Mouse (Mus musculus) hindbrain, embryonic 12.5 days (tissue): ENCODE measurements around the gene Xrcc1. TPM values are rescaled to one million over a fixed set of nuclear protein-coding genes. Genes with fewer than 3 reads are reported as not detected.
A peak's percentile ranks its signal among the peaks of the same experiment; 100 is the strongest.

Source experiments
- ATAC-seq: fragments of 200-750 bp; cut with Nextera tagmentation; 2 replicates; pipeline ENCODE4 v1.8.0; 2017; ENCODE audit warnings: moderate TSS enrichment; ENCODE audit not compliant: low FRiP score
- H3K27ac ChIP-seq: fragments of 300-500 bp; sonication (generic); 2 replicates; pipeline ENCODE4 v1.5.1; 2016; ENCODE audit warnings: mild to moderate bottlenecking
- H3K27me3 ChIP-seq: fragments of 300-500 bp; sonication (generic); 2 replicates; pipeline ENCODE4 v1.6.1; 2016; ENCODE audit warnings: mild to moderate bottlenecking
- H3K36me3 ChIP-seq: fragments of 300-500 bp; sonication (generic); 2 replicates; pipeline ENCODE4 v1.6.1; 2016; ENCODE audit warnings: mild to moderate bottlenecking
- H3K4me1 ChIP-seq: fragments of 300-500 bp; sonication (generic); 2 replicates; pipeline ENCODE4 v1.6.1; 2016
- H3K4me2 ChIP-seq: fragments of 300-500 bp; sonication (generic); replicated peaks from 2 replicates; pipeline ENCODE4 v1.6.1; 2016; ENCODE audit warnings: mild to moderate bottlenecking
- H3K4me3 ChIP-seq: fragments of 300-500 bp; sonication (generic); 2 replicates; pipeline ENCODE4 v1.5.1; 2016; ENCODE audit warnings: mild to moderate bottlenecking
- H3K9ac ChIP-seq: fragments of 300-500 bp; sonication (generic); 2 replicates; pipeline ENCODE4 v1.6.1; 2016; ENCODE audit warnings: mild to moderate bottlenecking, moderate library complexity
- H3K9me3 ChIP-seq: fragments of 300-500 bp; sonication (generic); replicated peaks from 2 replicates; pipeline ENCODE4 v1.6.1; 2016; ENCODE audit warnings: mild to moderate bottlenecking
- WGBS: fragments of 180-500 bp; shearing (Covaris S2); methylation state at CpG from one replicate; pipeline ENCODE4 v1.1.7; 2016; 5-methylcytosine and 5-hydroxymethylcytosine counted together
- polyA plus RNA-seq: library from polyadenylated mRNA; unstranded; fragments of >200 nt; fragmentation: Nextera tagmentation; extraction: Ambion mirVana; gene quantifications from 2 replicates; pipeline ENCODE4 v1.2.1, GENCODE M21; 2016

The Xrcc1 gene
- 75.9 and 87.9 TPM in 2 replicates for polyA plus RNA-seq

DNA sequence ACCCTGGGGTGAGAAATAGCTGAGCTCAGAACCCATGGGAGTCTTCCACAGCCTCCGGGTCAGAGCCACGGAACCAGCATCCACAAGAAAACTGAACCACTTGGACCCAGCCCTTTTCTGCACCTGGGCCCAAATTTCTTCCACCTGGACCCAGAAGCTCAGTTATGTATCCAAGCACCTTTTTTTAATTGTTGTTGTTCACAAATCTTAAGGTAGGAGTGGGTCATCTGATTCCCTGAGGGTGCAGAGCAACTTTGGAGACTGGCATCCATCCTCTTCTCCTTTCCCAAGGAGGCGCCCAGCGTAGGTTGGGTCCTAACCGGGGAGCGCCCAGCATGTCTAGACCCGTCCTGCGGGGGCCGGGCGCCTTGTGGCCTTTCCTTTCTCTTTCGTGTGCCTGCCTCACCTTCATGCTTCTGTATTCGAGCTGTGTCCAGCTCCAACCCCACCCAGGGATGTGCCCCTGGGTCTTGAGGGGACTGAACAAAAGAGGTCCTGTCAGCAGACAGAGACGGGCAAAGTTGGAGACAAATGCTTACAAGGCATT lies at the start of gene Xrcc1, which contains the start of gene Pinlyp:
Gene Xrcc1 (plus strand): TSS at position 222 of the 547 bp plus-strand sequence.
Gene Pinlyp (minus strand): TSS at position 51 of the 547 bp plus-strand sequence.
- Histone ChIP-seq H3K27ac (peak within 1 kb of the TSS; percentile 58; the same call in 1 of the 2 replicates), H3K4me3 (peak within 1 kb of the TSS; percentile 71), H3K9ac (peak within 1 kb of the TSS; percentile 77), H3K36me3 (peaks cover 27% of the 10 kb centered on the region), H3K27me3 (no peaks in the 10 kb centered on the region), H3K9me3 (no peaks in the 10 kb centered on the region; the same call in 1 of the 2 replicates), H3K4me1 (peaks cover 15% of the 10 kb centered on the region), H3K4me2 (peak within 1 kb of the TSS; percentile 59)
- peak; percentile 7; the same call in 1 of the 2 replicates for ATAC-seq
- 37% methylated on average over 13 of the region's 13 CpGs for WGBS

GRCm38 (mm10) chr7:24499856-24500577 lies 46.1 kb upstream of the Xrcc1 start:
- WGBS, result 14% methylated on average over 43 of the region's 43 CpGs
- peaks cover 29% of the 10 kb centered on the region for H3K27me3 ChIP-seq
- H3K4me1 ChIP-seq, result peaks cover 26% of the 10 kb centered on the region
- no peaks in the 10 kb centered on the region for H3K9me3 ChIP-seq
- H3K4me3 ChIP-seq, result peak overlapping the region; percentile 17; the same call in 1 of the 2 replicates
- 0 out of 2 replicates have a peak overlapping the region, but pooled peaks have one; percentile 38 for H3K9ac ChIP-seq
- no peak; the same call in 1 of the 2 replicates for ATAC-seq
- peak overlapping the region; percentile 41 for H3K4me2 ChIP-seq
- no peak overlapping the region for H3K27ac ChIP-seq
- H3K36me3 ChIP-seq, result peaks cover 38% of the 10 kb centered on the region

DNA sequence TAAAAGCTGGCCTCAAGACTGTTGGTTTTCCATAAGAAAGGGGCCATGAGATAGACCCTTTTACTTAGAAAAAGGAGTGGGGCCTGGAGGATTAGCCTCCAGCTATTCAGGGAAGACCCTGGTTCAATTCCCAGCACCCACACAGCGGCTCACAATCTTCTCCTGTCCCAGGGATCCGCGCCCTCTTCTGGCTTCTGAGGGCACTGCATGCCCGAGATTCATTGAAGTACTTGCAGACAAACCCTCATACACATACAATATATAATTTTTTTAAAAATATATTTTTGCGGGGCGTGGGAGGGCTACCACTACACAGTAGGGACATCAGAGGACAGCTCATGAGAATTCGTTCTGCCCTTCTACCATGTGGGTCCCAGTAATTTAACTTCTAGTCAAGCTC lies 45.2 kb upstream of the Xrcc1 start:
- Histone ChIP-seq H3K27ac (no peak overlapping the region), H3K27me3 (peaks cover 29% of the 10 kb centered on the region), H3K4me3 (no peak overlapping the region), H3K4me1 (peaks cover 35% of the 10 kb centered on the region), H3K9ac (no peak overlapping the region), H3K9me3 (no peaks in the 10 kb centered on the region), H3K4me2 (no peak overlapping the region), H3K36me3 (peaks cover 36% of the 10 kb centered on the region)
- no peak for ATAC-seq
- WGBS, result 40% methylated on average over 7 of the region's 7 CpGs

DNA sequence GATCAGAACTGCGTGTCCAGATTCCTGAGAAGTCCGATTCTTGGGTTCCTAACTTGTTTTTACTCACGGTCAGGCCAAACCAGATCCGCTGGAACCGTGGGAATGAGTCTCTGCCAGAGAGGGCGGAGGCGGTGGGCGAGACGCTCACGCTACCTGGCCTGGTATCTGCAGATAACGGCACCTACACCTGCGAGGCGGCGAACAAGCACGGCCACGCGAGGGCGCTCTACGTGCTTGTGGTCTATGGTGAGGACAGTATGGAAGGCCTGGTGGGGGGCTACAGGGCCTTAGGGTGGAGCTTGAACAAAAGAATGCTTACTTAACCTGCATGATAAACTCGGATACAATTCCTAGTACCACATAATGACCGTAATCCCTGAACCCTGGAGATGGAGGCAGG lies 44.6 kb upstream of the Xrcc1 start:
- Histone ChIP-seq H3K9ac (no peak overlapping the region), H3K4me3 (no peak overlapping the region), H3K36me3 (peaks cover 36% of the 10 kb centered on the region), H3K4me2 (no peak overlapping the region), H3K27me3 (peaks cover 29% of the 10 kb centered on the region), H3K4me1 (peaks cover 40% of the 10 kb centered on the region), H3K9me3 (no peaks in the 10 kb centered on the region), H3K27ac (no peak overlapping the region)
- ATAC-seq, result no peak
- WGBS, result 51% methylated on average over 21 of the region's 21 CpGs

- Histone ChIP-seq H3K36me3 (peaks cover 32% of the 10 kb centered on the region), H3K9ac (no peak overlapping the region), H3K4me3 (no peak overlapping the region), H3K27me3 (peaks cover 15% of the 10 kb centered on the region), H3K27ac (no peak overlapping the region), H3K9me3 (no peaks in the 10 kb centered on the region), H3K4me1 (peaks cover 48% of the 10 kb centered on the region), H3K4me2 (no peak overlapping the region)
- ATAC-seq, result no peak
- 14% methylated on average over 6 of the region's 10 CpGs for WGBS
Measured at GRCm38 (mm10) chr7:24504004-24504403, 42.1 kb upstream of the Xrcc1 start.

DNA sequence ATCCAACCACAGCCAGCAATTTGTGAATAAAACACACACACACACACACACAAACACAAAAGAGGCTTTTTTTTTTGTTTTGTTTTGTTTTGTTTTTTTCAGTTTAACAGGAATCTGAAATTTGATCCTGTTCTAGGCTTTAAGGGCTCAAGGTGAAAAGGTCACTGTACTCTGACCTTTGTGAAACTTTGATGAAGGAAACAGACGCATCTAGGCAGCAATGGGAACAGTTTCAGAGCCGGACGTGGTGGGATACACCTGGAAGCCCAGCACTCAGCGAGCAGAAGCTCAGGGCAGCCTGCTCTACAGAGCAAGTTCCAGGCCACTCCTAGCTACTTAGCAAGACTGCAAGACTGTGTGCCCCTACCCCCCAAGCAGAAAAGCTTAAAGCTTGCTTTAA lies 41.2 kb upstream of the Xrcc1 start:
- ATAC-seq, result no peak
- Histone ChIP-seq H3K4me3 (no peak overlapping the region), H3K9me3 (no peaks in the 10 kb centered on the region), H3K27me3 (peaks cover 10% of the 10 kb centered on the region; the same call in 1 of the 2 replicates), H3K27ac (peak overlapping the region; percentile 99), H3K4me2 (no peak overlapping the region), H3K9ac (peak overlapping the region; percentile 32; the same call in 1 of the 2 replicates), H3K36me3 (peaks cover 29% of the 10 kb centered on the region), H3K4me1 (peaks cover 45% of the 10 kb centered on the region)
- WGBS, result 14% methylated on average over 4 of the region's 4 CpGs

DNA sequence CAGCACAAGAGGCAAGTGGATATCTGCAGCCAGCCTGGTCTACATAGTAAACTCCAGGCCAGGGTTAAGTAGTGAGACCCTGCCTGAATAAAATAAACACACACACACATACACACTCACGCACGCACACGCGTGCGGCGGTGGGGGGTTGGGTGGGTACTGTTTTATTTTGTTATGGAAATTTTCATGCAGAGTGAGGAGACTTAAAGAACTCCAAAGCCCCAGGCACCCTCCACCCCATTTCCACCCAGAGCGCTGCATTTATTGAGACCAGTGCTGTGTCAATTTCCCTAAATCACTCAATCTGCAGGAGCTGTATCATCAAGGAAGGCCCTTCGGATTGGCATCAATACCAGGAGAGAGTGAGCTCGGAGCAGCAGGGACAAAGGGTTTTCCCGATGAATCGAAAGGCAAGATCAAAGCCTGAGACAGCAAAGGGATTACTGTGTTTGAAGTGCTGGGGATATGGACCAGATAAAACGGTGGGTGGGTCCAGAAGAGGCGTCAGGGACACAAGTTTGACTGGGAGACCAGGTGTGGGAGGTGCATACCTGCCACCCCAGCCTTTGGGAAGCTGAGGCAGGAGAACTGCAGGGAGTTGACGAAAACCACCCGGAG lies 40.5 kb upstream of the Xrcc1 start:
- 13% methylated on average over 15 of the region's 15 CpGs for WGBS
- ATAC-seq, result no peak
- no peak overlapping the region for H3K4me3 ChIP-seq

DNA sequence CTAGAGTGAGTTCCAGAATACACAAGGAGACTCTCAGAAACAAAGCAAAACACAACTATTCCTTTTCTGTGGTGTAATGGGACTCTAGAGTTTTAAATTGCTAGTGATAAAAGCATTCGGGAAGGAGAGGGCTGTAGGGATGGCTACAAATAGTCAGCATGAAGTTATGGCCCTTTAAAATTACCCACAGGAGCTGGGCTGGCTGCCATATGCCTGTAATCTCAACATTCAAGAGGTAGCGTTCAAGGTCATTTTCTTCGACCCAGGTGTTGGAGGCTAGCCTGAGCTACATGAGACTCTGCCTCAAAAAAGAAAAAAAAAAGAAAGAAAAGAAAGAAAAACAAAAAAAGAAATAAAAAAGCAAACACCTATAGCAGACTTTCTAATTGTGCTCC lies 40.0 kb upstream of the Xrcc1 start:
- H3K9ac ChIP-seq, result peak overlapping the region; percentile 89
- peak overlapping the region; percentile 99 for H3K27ac ChIP-seq
- peak overlapping the region; percentile 79 for H3K4me2 ChIP-seq
- peaks cover 47% of the 10 kb centered on the region for H3K4me1 ChIP-seq
- WGBS, result 20% methylated on average over 3 of the region's 3 CpGs
- H3K27me3 ChIP-seq, result 0 out of 2 replicates have a peak, but pooled peaks cover 5% of the 10 kb centered on the region
- ATAC-seq, result no peak
- H3K9me3 ChIP-seq, result no peaks in the 10 kb centered on the region
- H3K36me3 ChIP-seq, result peaks cover 24% of the 10 kb centered on the region
- H3K4me3 ChIP-seq, result peak overlapping the region; percentile 61

More for the DNA sequence above, 40.5 kb upstream of the Xrcc1 start:
- H3K9ac ChIP-seq, result peak overlapping the region; percentile 24; the same call in 1 of the 2 replicates
- H3K4me1 ChIP-seq, result peaks cover 44% of the 10 kb centered on the region
- H3K27ac ChIP-seq, result peak overlapping the region; percentile 99
- H3K36me3 ChIP-seq, result peaks cover 24% of the 10 kb centered on the region
- H3K4me2 ChIP-seq, result peak overlapping the region; percentile 79
- no peaks in the 10 kb centered on the region for H3K9me3 ChIP-seq
- 0 out of 2 replicates have a peak, but pooled peaks cover 5% of the 10 kb centered on the region for H3K27me3 ChIP-seq

DNA sequence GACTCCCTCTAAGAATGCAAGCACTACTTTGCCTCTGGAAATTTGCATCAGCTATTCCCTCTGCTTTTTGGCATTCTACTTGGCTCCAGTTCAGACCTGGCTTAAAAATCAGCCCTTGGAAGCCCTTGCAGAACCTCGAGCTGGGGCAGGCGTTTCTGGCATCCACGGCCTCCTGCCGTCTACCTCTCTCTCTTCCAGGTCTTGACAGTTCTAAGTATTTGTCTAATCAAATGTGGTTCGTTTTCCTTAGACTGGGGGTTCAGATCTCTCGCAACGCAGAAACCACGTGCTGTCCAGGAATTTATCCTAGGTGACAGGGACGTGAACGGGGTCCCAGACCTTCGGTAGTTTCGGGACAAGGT lies 39.6 kb upstream of the Xrcc1 start:
- no peaks in the 10 kb centered on the region for H3K9me3 ChIP-seq
- H3K27ac ChIP-seq, result peak overlapping the region; percentile 99
- H3K4me3 ChIP-seq, result peak overlapping the region; percentile 61
- peak overlapping the region; percentile 89 for H3K9ac ChIP-seq
- no peak; the same call in 1 of the 2 replicates for ATAC-seq
- WGBS, result under 1% methylated on average over 12 of the region's 12 CpGs
- H3K36me3 ChIP-seq, result peaks cover 24% of the 10 kb centered on the region
- peaks cover 47% of the 10 kb centered on the region for H3K4me1 ChIP-seq
- 0 out of 2 replicates have a peak, but pooled peaks cover 1% of the 10 kb centered on the region for H3K27me3 ChIP-seq
- H3K4me2 ChIP-seq, result peak overlapping the region; percentile 79

DNA sequence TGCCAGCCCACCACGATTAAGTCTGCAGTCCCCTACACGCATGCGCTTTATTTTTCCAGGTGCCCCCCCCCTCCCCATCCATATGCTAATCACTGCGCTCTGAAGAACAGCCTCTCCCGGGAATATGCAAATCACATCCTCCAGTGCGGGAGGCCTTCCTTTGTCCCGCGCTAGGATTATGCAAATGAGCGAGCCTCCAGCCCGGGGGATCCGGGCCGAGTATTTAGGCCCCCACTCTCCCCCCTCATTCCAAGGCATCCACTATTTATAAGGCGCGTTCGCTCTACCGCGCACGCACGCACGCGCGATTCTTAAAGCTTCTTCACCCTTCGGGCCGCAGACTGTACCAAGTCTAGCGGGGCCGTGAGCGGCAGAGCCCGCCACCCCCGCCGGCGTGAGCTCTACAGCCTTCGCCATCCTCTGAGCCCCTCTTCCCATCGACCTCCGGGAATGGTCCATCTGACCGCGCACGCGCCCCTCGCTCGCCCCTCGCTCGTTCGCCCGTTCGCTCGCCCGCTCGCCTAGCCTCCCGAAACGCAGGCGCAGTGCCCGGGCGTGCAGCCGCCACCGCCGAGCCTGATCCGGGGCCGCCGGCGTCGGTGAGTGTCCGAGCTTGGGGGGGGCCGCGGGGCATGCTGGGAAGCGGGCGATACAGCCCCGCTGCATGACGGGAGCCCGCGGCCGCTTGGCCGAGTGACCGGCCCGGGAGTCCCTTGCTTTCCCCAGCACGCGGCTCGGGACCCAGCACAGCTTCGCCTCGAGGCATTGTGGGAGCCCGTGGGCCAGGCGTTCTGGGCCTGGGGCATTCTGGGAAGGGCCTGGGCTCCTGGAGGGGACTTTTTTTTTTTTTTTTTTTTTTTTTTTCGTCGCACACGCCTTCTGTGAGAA lies 39.0 kb upstream of the Xrcc1 start, which contains the start of gene Zfp428:
Gene Zfp428 (plus strand): TSS at position 169 of the 888 bp plus-strand sequence.
- peak within 1 kb of the TSS; percentile 89 for H3K9ac ChIP-seq
- no peaks in the 10 kb centered on the region for H3K27me3 ChIP-seq
- H3K4me1 ChIP-seq, result peaks cover 47% of the 10 kb centered on the region
- ATAC-seq, result peak; percentile 93
- H3K4me3 ChIP-seq, result peak within 1 kb of the TSS; percentile 61
- H3K36me3 ChIP-seq, result peaks cover 23% of the 10 kb centered on the region
- peak within 1 kb of the TSS; percentile 79 for H3K4me2 ChIP-seq
- H3K9me3 ChIP-seq, result no peaks in the 10 kb centered on the region
- WGBS, result under 1% methylated on average over 82 of the region's 84 CpGs
- peak within 1 kb of the TSS; percentile 99 for H3K27ac ChIP-seq

GRCm38 (mm10) chr7:24507726-24508114 lies 38.4 kb upstream of the Xrcc1 start:
- Histone ChIP-seq H3K9me3 (no peaks in the 10 kb centered on the region), H3K4me1 (peaks cover 47% of the 10 kb centered on the region), H3K27ac (peak overlapping the region; percentile 99), H3K27me3 (no peaks in the 10 kb centered on the region), H3K4me2 (peak overlapping the region; percentile 79), H3K4me3 (peak overlapping the region; percentile 61), H3K36me3 (peaks cover 23% of the 10 kb centered on the region), H3K9ac (peak overlapping the region; percentile 89)
- ATAC-seq, result peak; percentile 18; the same call in 1 of the 2 replicates
- 1% methylated on average over 20 of the region's 20 CpGs for WGBS
